Mouse (Mus musculus): ENCODE measurements at regions not wholly inside any gene's neighbourhood (a gene's known extent, or its start where the extent isn't known, plus 50 kb on each side); places are given as distances from the start of the nearest gene placed in this dataset.
"Not testable (repeated sequence)": the region's sequence is repeated elsewhere in the genome, so short reads cannot be mapped to it uniquely, and the experiment has no call there.

- DNase-seq = no peak
- Histone ChIP-seq H3K4me3 (ENCODE audit: control insufficient read depth, insufficient read depth, low read length) (no peak overlapping the region), H3K27me3 (ENCODE audit: control insufficient read depth, insufficient read depth, low read length) (no peaks in the 10 kb centered on the region), H3K27ac (ENCODE audit: control insufficient read depth, insufficient read depth, low read length) (no peak overlapping the region), H3K36me3 (ENCODE audit: control insufficient read depth, insufficient read depth, low read length) (no peaks in the 10 kb centered on the region), H3K4me1 (replicated peaks; ENCODE audit: control insufficient read depth, insufficient read depth, low read length) (no peaks in the 10 kb centered on the region)
- TF ChIP-seq CTCF (IDR thresholded peaks at IDR 0.05; ENCODE audit: borderline replicate concordance, control insufficient read depth, extremely low read depth, insufficient read depth, low read length, poor library complexity) (no peak), POLR2A (IDR thresholded peaks at IDR 0.05; ENCODE audit: control insufficient read depth, extremely low read depth, insufficient read depth, low read length, poor library complexity) (no peak)
- WGBS = 97% methylated on average over 1 of the region's 1 CpGs
These were observed 406.5 kb downstream of the 1190002N15Rik start for GRCm38 (mm10) chr9:94131367-94131766.

GRCm38 (mm10) chr9:94116961-94117360 lies 420.9 kb downstream of the 1190002N15Rik start:
- WGBS = 95% methylated on average over 5 of the region's 5 CpGs

GRCm38 (mm10) chr9:94107701-94108100 lies 430.2 kb downstream of the 1190002N15Rik start:
- H3K4me1 ChIP-seq (replicated peaks; ENCODE audit: control insufficient read depth, insufficient read depth, low read length); H3K27ac ChIP-seq (ENCODE audit: control insufficient read depth, insufficient read depth, low read length); H3K36me3 ChIP-seq (ENCODE audit: control insufficient read depth, insufficient read depth, low read length); H3K27me3 ChIP-seq (ENCODE audit: control insufficient read depth, insufficient read depth, low read length); DNase-seq; H3K4me3 ChIP-seq (ENCODE audit: control insufficient read depth, insufficient read depth, low read length): not testable (repeated sequence)
- 54% methylated on average over 1 of the region's 1 CpGs for WGBS

More at GRCm38 (mm10) chr9:94116961-94117360, 420.9 kb downstream of the 1190002N15Rik start:
- DNase-seq = no peak
- H3K4me1 ChIP-seq (replicated peaks; ENCODE audit: control insufficient read depth, insufficient read depth, low read length) = no peaks in the 10 kb centered on the region
- H3K36me3 ChIP-seq (ENCODE audit: control insufficient read depth, insufficient read depth, low read length) = no peaks in the 10 kb centered on the region
- H3K27me3 ChIP-seq (ENCODE audit: control insufficient read depth, insufficient read depth, low read length) = no peaks in the 10 kb centered on the region
- H3K4me3 ChIP-seq (ENCODE audit: control insufficient read depth, insufficient read depth, low read length) = no peak overlapping the region
- no peak overlapping the region for H3K27ac ChIP-seq (ENCODE audit: control insufficient read depth, insufficient read depth, low read length)
- TF ChIP-seq POLR2A (IDR thresholded peaks at IDR 0.05; ENCODE audit: control insufficient read depth, extremely low read depth, insufficient read depth, low read length, poor library complexity) (no peak), CTCF (IDR thresholded peaks at IDR 0.05; ENCODE audit: borderline replicate concordance, control insufficient read depth, extremely low read depth, insufficient read depth, low read length, poor library complexity) (no peak)

GRCm38 (mm10) chr9:94104669-94105068 lies 433.2 kb downstream of the 1190002N15Rik start:
- Histone ChIP-seq H3K4me1 (replicated peaks; ENCODE audit: control insufficient read depth, insufficient read depth, low read length) (no peaks in the 10 kb centered on the region), H3K27ac (ENCODE audit: control insufficient read depth, insufficient read depth, low read length) (no peak overlapping the region), H3K27me3 (ENCODE audit: control insufficient read depth, insufficient read depth, low read length) (no peaks in the 10 kb centered on the region), H3K36me3 (ENCODE audit: control insufficient read depth, insufficient read depth, low read length) (no peaks in the 10 kb centered on the region), H3K4me3 (ENCODE audit: control insufficient read depth, insufficient read depth, low read length) (no peak overlapping the region)
- 88% methylated on average over 4 of the region's 4 CpGs for WGBS
- no peak for TF ChIP-seq POLR2A (IDR thresholded peaks at IDR 0.05; ENCODE audit: control insufficient read depth, extremely low read depth, insufficient read depth, low read length, poor library complexity)
- TF ChIP-seq CTCF (IDR thresholded peaks at IDR 0.05; ENCODE audit: borderline replicate concordance, control insufficient read depth, extremely low read depth, insufficient read depth, low read length, poor library complexity) = no peak
- DNase-seq = no peak

GRCm38 (mm10) chr9:94101958-94102357 lies 435.9 kb downstream of the 1190002N15Rik start:
- Histone ChIP-seq H3K27me3 (ENCODE audit: control insufficient read depth, insufficient read depth, low read length) (no peaks in the 10 kb centered on the region), H3K27ac (ENCODE audit: control insufficient read depth, insufficient read depth, low read length) (no peak overlapping the region), H3K4me1 (replicated peaks; ENCODE audit: control insufficient read depth, insufficient read depth, low read length) (no peaks in the 10 kb centered on the region), H3K4me3 (ENCODE audit: control insufficient read depth, insufficient read depth, low read length) (no peak overlapping the region), H3K36me3 (ENCODE audit: control insufficient read depth, insufficient read depth, low read length) (no peaks in the 10 kb centered on the region)
- 78% methylated on average over 3 of the region's 3 CpGs for WGBS
- no peak for DNase-seq
- TF ChIP-seq CTCF (IDR thresholded peaks at IDR 0.05; ENCODE audit: borderline replicate concordance, control insufficient read depth, extremely low read depth, insufficient read depth, low read length, poor library complexity) = no peak
- TF ChIP-seq POLR2A (IDR thresholded peaks at IDR 0.05; ENCODE audit: control insufficient read depth, extremely low read depth, insufficient read depth, low read length, poor library complexity) = no peak

GRCm38 (mm10) chr9:94094800-94095199 lies 443.1 kb downstream of the 1190002N15Rik start:
- TF ChIP-seq CTCF (IDR thresholded peaks at IDR 0.05; ENCODE audit: borderline replicate concordance, control insufficient read depth, extremely low read depth, insufficient read depth, low read length, poor library complexity) = no peak
- no peak for TF ChIP-seq POLR2A (IDR thresholded peaks at IDR 0.05; ENCODE audit: control insufficient read depth, extremely low read depth, insufficient read depth, low read length, poor library complexity)
- WGBS = 90% methylated on average over 2 of the region's 2 CpGs
- H3K4me3 ChIP-seq (ENCODE audit: control insufficient read depth, insufficient read depth, low read length) = no peak overlapping the region
- no peaks in the 10 kb centered on the region for H3K36me3 ChIP-seq (ENCODE audit: control insufficient read depth, insufficient read depth, low read length)
- no peaks in the 10 kb centered on the region for H3K27me3 ChIP-seq (ENCODE audit: control insufficient read depth, insufficient read depth, low read length)
- H3K27ac ChIP-seq (ENCODE audit: control insufficient read depth, insufficient read depth, low read length) = no peak overlapping the region
- no peaks in the 10 kb centered on the region for H3K4me1 ChIP-seq (replicated peaks; ENCODE audit: control insufficient read depth, insufficient read depth, low read length)
- DNase-seq = no peak

- H3K4me3 ChIP-seq (ENCODE audit: control insufficient read depth, insufficient read depth, low read length) = no peak overlapping the region
- WGBS = 74% methylated on average over 7 of the region's 7 CpGs
- no peak for TF ChIP-seq CTCF (IDR thresholded peaks at IDR 0.05; ENCODE audit: borderline replicate concordance, control insufficient read depth, extremely low read depth, insufficient read depth, low read length, poor library complexity)
- TF ChIP-seq POLR2A (IDR thresholded peaks at IDR 0.05; ENCODE audit: control insufficient read depth, extremely low read depth, insufficient read depth, low read length, poor library complexity) = no peak
- H3K27ac ChIP-seq (ENCODE audit: control insufficient read depth, insufficient read depth, low read length) = no peak overlapping the region
- H3K4me1 ChIP-seq (replicated peaks; ENCODE audit: control insufficient read depth, insufficient read depth, low read length) = no peaks in the 10 kb centered on the region
- H3K36me3 ChIP-seq (ENCODE audit: control insufficient read depth, insufficient read depth, low read length) = no peaks in the 10 kb centered on the region
- no peaks in the 10 kb centered on the region for H3K27me3 ChIP-seq (ENCODE audit: control insufficient read depth, insufficient read depth, low read length)
- DNase-seq = no peak
These were observed 446.1 kb downstream of the 1190002N15Rik start for GRCm38 (mm10) chr9:94091658-94092225.

Data from thymus, adult 2 months (tissue).